Mouse (Mus musculus) heart, postnatal 0 days (tissue): Measurements from ENCODE around the gene Casp2.

Source experiments
- CTCF ChIP-seq: IDR thresholded peaks from 2 replicates; pipeline ENCODE4 v1.5.1; 2016; ENCODE audit warnings: antibody characterized with exemption, control low read depth, low read depth
- EP300 ChIP-seq: IDR thresholded peaks from 2 replicates; pipeline ENCODE4 v1.6.1; 2016; ENCODE audit warnings: antibody characterized with exemption, low read depth

DNA sequence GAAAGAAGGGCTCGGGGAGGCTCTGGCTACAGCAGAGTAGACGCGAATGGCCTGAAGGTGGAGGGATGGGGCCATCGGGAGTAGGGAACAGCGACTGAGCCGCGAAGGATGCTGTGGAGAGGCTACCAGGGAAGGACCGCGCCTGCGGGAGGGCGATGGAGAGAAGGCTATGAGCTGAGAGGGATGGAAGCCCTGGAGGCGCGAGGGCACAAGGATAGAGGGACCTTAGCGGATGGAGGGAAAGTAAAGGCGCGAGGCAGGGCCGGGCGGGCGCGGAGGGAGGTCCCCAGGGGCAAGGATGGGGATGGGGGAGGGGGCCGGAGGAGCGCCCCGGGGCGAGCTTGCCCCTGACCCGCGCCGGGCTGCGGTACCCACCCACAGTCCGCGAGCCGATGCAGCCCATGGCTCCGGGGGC is 59.3 kb downstream of the Casp2 start:
- TF ChIP-seq EP300 (no peak), CTCF (no peak)
